Mouse (Mus musculus): ENCODE results near the gene Dnajb14.
"Not testable (repeated sequence)": the region's sequence is repeated elsewhere in the genome, so short reads cannot be mapped to it uniquely, and the experiment has no call there.

Gene Dnajb14

GRCm38 (mm10) chr3:137952225-137952913 lies 84.9 kb downstream of the Dnajb14 start:
- no peak for DNase-seq (ENCODE audit: low spot score)

- no peak for DNase-seq (ENCODE audit: low spot score)
Observed at GRCm38 (mm10) chr3:137952914-137953880, 85.7 kb downstream of the Dnajb14 start.

GRCm38 (mm10) chr3:137954256-137954916 lies 86.9 kb downstream of the Dnajb14 start:
- no peak for DNase-seq (ENCODE audit: low spot score)

- DNase-seq (ENCODE audit: low spot score) = no peak
Observed at GRCm38 (mm10) chr3:137955560-137956081, 88.1 kb downstream of the Dnajb14 start.

GRCm38 (mm10) chr3:137957864-137958263 lies 90.4 kb downstream of the Dnajb14 start:
- no peak for DNase-seq (ENCODE audit: low spot score)

GRCm38 (mm10) chr3:137958352-137958751 lies 90.9 kb downstream of the Dnajb14 start:
- DNase-seq (ENCODE audit: low spot score) = no peak

- no peak for DNase-seq (ENCODE audit: low spot score)
Observed at GRCm38 (mm10) chr3:137959456-137959855, 92.0 kb downstream of the Dnajb14 start.

GRCm38 (mm10) chr3:137961736-137962385 lies 94.4 kb downstream of the Dnajb14 start:
- no peak for DNase-seq (ENCODE audit: low spot score)

- DNase-seq (ENCODE audit: low spot score) = no peak
Observed at GRCm38 (mm10) chr3:137963508-137963907, 96.0 kb downstream of the Dnajb14 start.

- not testable (repeated sequence) for DNase-seq (ENCODE audit: low spot score)
Observed at GRCm38 (mm10) chr3:137964014-137964413, 96.5 kb downstream of the Dnajb14 start.
